Comparison of ENCODE assay signal across 8 mouse cellular contexts in the genomic region with DNA sequence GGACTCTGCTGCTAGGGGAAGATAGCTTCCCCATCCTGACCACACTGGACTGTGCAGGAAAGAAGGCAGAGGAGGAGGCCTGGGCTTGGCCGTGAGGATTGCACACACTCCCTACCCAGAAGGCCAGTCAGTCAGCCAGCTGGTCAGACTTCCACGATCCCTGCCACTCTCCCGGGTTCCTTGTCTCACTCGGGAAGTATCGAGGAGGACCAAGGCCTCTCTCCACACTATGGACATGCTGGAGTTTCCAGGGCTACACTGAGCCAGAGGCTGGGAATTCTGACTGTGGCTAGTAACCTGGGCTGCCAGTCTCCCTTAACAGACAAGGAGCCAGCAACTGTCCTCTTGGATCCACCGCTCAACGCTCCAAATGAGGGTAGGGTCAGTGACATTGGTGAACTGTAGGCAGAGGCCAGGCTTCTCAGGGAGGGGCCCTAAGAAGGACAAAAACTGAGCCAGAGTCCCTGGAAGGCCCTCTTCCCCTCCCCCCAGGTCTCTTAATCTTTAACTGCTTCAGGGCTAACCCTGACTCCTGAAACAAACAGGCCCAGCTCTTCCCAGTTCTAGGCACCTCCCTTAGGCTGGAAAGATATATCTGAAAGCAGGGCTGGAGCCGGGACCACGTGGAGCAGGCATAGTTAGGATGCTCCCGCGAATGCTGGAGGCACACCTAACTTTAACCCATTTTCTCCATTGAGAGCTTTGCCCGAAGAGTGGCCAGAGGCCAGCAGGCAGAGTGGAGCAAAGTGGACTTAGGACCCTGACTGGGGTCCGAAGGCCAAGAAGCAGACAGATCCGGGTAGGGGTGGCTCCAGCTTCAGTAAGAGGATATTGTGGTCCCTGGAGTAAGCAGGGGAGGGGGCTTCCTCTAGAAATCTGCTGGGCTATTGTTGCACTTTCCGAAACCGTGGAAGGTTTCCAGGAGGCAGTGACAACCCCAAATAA. TPM values are rescaled to one million over a fixed set of nuclear protein-coding genes. Genes with fewer than 3 reads are reported as not detected.
DNase-seq lines count a peak whose midpoint lies in the region; ATAC-seq lines count a peak whose summit lies in the region.

No protein-coding gene starts in this region.

- no peaks in the 10 kb centered on the region for H3K27me3 ChIP-seq in heart, embryonic 15.5 days
- H3K27me3 ChIP-seq in midbrain, embryonic 12.5 days: no peaks in the 10 kb centered on the region

- H3K4me1 ChIP-seq in brown adipose tissue, adult 24 weeks (ENCODE audit: control insufficient read depth, insufficient read depth, insufficient read length, low read length): peaks cover 22% of the 10 kb centered on the region
- peaks cover 52% of the 10 kb centered on the region for H3K4me1 ChIP-seq in heart, embryonic 15.5 days (replicated peaks)
- peaks cover 48% of the 10 kb centered on the region for H3K4me1 ChIP-seq in midbrain, embryonic 12.5 days

- no peaks in the 10 kb centered on the region for H3K9me3 ChIP-seq in heart, embryonic 15.5 days (replicated peaks)
- no peaks in the 10 kb centered on the region for H3K9me3 ChIP-seq in midbrain, embryonic 12.5 days

- H3K27ac ChIP-seq in brown adipose tissue, adult 24 weeks (replicated peaks; ENCODE audit: low read depth, low read length): peak overlapping the region; percentile 88
- peak overlapping the region; percentile 88 for H3K27ac ChIP-seq in heart, embryonic 15.5 days
- peak overlapping the region; percentile 97 for H3K27ac ChIP-seq in midbrain, embryonic 12.5 days (replicated peaks)

- H3K9ac ChIP-seq in heart, embryonic 15.5 days: peak overlapping the region; percentile 95
- peak overlapping the region; percentile 100 for H3K9ac ChIP-seq in midbrain, embryonic 12.5 days (replicated peaks)

- DNase-seq in cerebellum, postnatal 25 days: peak; percentile 52 to 55
- no peak for DNase-seq in cerebellum, adult 11 months
- DNase-seq in kidney, postnatal 25 days: peak; percentile 87 to 96
- no peak for DNase-seq in layer of hippocampus, adult 9-10 months (ENCODE audit: low spot score)

- H3K4me2 ChIP-seq in heart, embryonic 15.5 days: peak overlapping the region; percentile 88
- peak overlapping the region; percentile 94 for H3K4me2 ChIP-seq in midbrain, embryonic 12.5 days (replicated peaks)

- H3K4me3 ChIP-seq in brown adipose tissue, adult 24 weeks (ENCODE audit: insufficient read depth, low read depth, low read length): peak overlapping the region; percentile 80
- H3K4me3 ChIP-seq in heart, embryonic 15.5 days: peak overlapping the region; percentile 84
- peak overlapping the region; percentile 88 for H3K4me3 ChIP-seq in midbrain, embryonic 12.5 days

- 0 out of 2 replicates have a peak, but pooled peaks have one; percentile 15 for ATAC-seq in heart, embryonic 15.5 days (replicated peaks; ENCODE audit: insufficient number of reproducible peaks, insufficient read depth, low FRiP score, low read depth)
- no peak; the same call in 1 of the 2 replicates for ATAC-seq in midbrain, embryonic 12.5 days (ENCODE audit: low FRiP score, low read depth)
- ATAC-seq in granulocyte monocyte progenitor cell, adult 5-6 weeks (replicated peaks; ENCODE audit: poor library complexity, severe bottlenecking): no peak

- WGBS in heart, embryonic 15.5 days: 17% methylated on average over 16 of the region's 16 CpGs
- WGBS in midbrain, embryonic 12.5 days: 1% methylated on average over 16 of the region's 16 CpGs

- H3K36me3 ChIP-seq in heart, embryonic 15.5 days: no peaks in the 10 kb centered on the region
- no peaks in the 10 kb centered on the region for H3K36me3 ChIP-seq in midbrain, embryonic 12.5 days

RNA-seq across cellular contexts. Expression of a gene that starts 33.5 kb away (rescaled TPM):
- polyA plus RNA-seq in brown adipose tissue, adult 24 weeks (2012; ENCODE audit: insufficient read depth, insufficient read length, missing spikeins): 80.3 and 82.0 TPM in 2 replicates
- 77.5 and 91.4 TPM in 2 replicates for polyA plus RNA-seq in heart, embryonic 15.5 days (2015; fragmentation: Nextera tagmentation; extraction: Ambion mirVana)
- polyA plus RNA-seq in midbrain, embryonic 12.5 days (2016; fragmentation: Nextera tagmentation; extraction: Ambion mirVana): 105 and 106 TPM in 2 replicates
- 58.8 and 62.4 TPM in 2 replicates for total RNA-seq in granulocyte monocyte progenitor cell, adult 5-6 weeks (2014; fragmentation: Nextera tagmentation)
- 43.5 and 51.5 TPM in 2 replicates for total RNA-seq in granulocyte monocyte progenitor cell, adult 5-6 weeks (2017)

RNA-seq across cellular contexts. Expression of a gene that starts 48.1 kb away (rescaled TPM):
- polyA plus RNA-seq in brown adipose tissue, adult 24 weeks (2012; ENCODE audit: insufficient read depth, insufficient read length, missing spikeins): 5.7 and 5.9 TPM in 2 replicates
- polyA plus RNA-seq in heart, embryonic 15.5 days (2015; fragmentation: Nextera tagmentation; extraction: Ambion mirVana): 4.2 and 5.7 TPM in 2 replicates
- 25.1 and 26.1 TPM in 2 replicates for polyA plus RNA-seq in midbrain, embryonic 12.5 days (2016; fragmentation: Nextera tagmentation; extraction: Ambion mirVana)
- total RNA-seq in granulocyte monocyte progenitor cell, adult 5-6 weeks (2014; fragmentation: Nextera tagmentation): 22.5 and 22.9 TPM in 2 replicates
- total RNA-seq in granulocyte monocyte progenitor cell, adult 5-6 weeks (2017): 4.7 and 5.9 TPM in 2 replicates

Comparison
In these comparisons a context has a peak if more than half of its experiments do, and no peak if none do; other contexts are left out.
1. DNase-seq: peak in cerebellum, postnatal 25 days (2 of 2) and kidney, postnatal 25 days (2 of 2); none in cerebellum, adult 11 months (single experiment) and layer of hippocampus, adult 9-10 months (single experiment).
2. Peak in every context shown above with its lines, with median percentiles within 50 percentile points of each other: H3K27ac ChIP-seq and H3K4me3 ChIP-seq.